Mouse (Mus musculus) G1E-ER4 (cell line): ENCODE data around the gene Pkd1l2. TPM values are rescaled to one million over a fixed set of nuclear protein-coding genes. Genes with fewer than 3 reads are reported as not detected.

Source experiments
- GATA1 ChIP-seq: IDR thresholded peaks from one replicate; pipeline ENCODE4 v1.8.0; 2012; ENCODE audit warnings: low read length, inconsistent platforms
- polyA plus RNA-seq: library from polyadenylated mRNA; stranded (reverse); fragments of >175 nt; gene quantifications from 2 replicates; pipeline ENCODE4 v1.2.3, GENCODE M21; 2012

Pkd1l2 gene
- polyA plus RNA-seq: not detected in 2 replicates

GRCm38 (mm10) chr8:117082399-117082872, at the start of gene Pkd1l2:
Gene Pkd1l2 (minus strand): TSS chr8:117082449.
- TF ChIP-seq GATA1: no peak

GRCm38 (mm10) chr8:117127063-117127462, 44.8 kb upstream of the Pkd1l2 start:
- TF ChIP-seq GATA1: no peak

GRCm38 (mm10) chr8:117126411-117126810, 44.2 kb upstream of the Pkd1l2 start:
- no peak for TF ChIP-seq GATA1

GRCm38 (mm10) chr8:117125854-117126253, 43.6 kb upstream of the Pkd1l2 start:
- no peak for TF ChIP-seq GATA1

GRCm38 (mm10) chr8:117123850-117124633, 41.8 kb upstream of the Pkd1l2 start:
- no peak for TF ChIP-seq GATA1

- no peak for TF ChIP-seq GATA1
Measured at GRCm38 (mm10) chr8:117121277-117121676, 39.0 kb upstream of the Pkd1l2 start.

- TF ChIP-seq GATA1: no peak
Measured at GRCm38 (mm10) chr8:117118409-117118808, 36.2 kb upstream of the Pkd1l2 start.

- no peak for TF ChIP-seq GATA1
Measured at GRCm38 (mm10) chr8:117116534-117116933, 34.3 kb upstream of the Pkd1l2 start.

- no peak for TF ChIP-seq GATA1
Measured at GRCm38 (mm10) chr8:117115676-117116446, 33.6 kb upstream of the Pkd1l2 start.

- no peak for TF ChIP-seq GATA1
Measured at GRCm38 (mm10) chr8:117115094-117115493, 32.8 kb upstream of the Pkd1l2 start.

- TF ChIP-seq GATA1: no peak
Measured at GRCm38 (mm10) chr8:117112261-117112660, 30.0 kb upstream of the Pkd1l2 start.

- no peak for TF ChIP-seq GATA1
Measured at GRCm38 (mm10) chr8:117111641-117112040, 29.4 kb upstream of the Pkd1l2 start.

GRCm38 (mm10) chr8:117109801-117110390, 27.6 kb upstream of the Pkd1l2 start:
- no peak for TF ChIP-seq GATA1

GRCm38 (mm10) chr8:117109018-117109711, 26.9 kb upstream of the Pkd1l2 start:
- no peak for TF ChIP-seq GATA1

- no peak for TF ChIP-seq GATA1
Measured at GRCm38 (mm10) chr8:117107533-117107932, 25.3 kb upstream of the Pkd1l2 start.

GRCm38 (mm10) chr8:117097564-117098191, 15.4 kb upstream of the Pkd1l2 start:
- TF ChIP-seq GATA1: no peak
